Mouse (Mus musculus): ENCODE measurements at regions not wholly inside any gene's neighbourhood (a gene's known extent, or its start where the extent isn't known, plus 50 kb on each side); places are given as distances from the start of the nearest gene placed in this dataset.

DNA sequence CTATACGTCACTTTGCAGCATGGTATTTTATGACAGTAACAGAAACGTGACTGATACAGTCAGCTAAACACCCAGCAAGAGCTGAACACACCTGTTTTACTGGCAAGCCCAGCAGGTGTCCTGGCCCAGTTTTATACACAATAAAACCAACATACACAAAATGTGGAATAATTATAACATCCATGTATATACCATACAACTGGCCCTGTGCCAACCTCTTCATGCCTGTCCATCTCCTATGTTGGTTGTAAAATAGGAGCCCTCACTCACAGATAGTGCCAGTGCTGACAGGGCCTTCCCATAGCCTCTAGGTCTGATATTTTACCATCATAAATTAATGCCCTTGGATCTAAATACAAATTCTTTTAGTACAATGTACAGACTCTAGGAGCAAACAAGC is 68.6 kb upstream of the Lmcd1 start:
- DNase-seq (ENCODE audit: low spot score) (no peak), ATAC-seq (ENCODE audit: low FRiP score) (no peak)
- H3K4me2 ChIP-seq (ENCODE audit: low read depth, low read length, poor library complexity, severe bottlenecking): no peak overlapping the region
- no peaks in the 10 kb centered on the region for H3K27me3 ChIP-seq (ENCODE audit: insufficient read depth, low read length)
- H3K9ac ChIP-seq (replicated peaks; ENCODE audit: low read length, poor library complexity, severe bottlenecking): no peak overlapping the region
- no peak for TF ChIP-seq CTCF (IDR thresholded peaks at IDR 0.05)
- no peak overlapping the region for H3K27ac ChIP-seq (ENCODE audit: low read depth, low read length)
- no peak overlapping the region for H3K4me3 ChIP-seq (ENCODE audit: low read depth, low read length)
- 0 out of 2 replicates have a peak, but pooled peaks cover under 1% of the 10 kb centered on the region for H3K4me1 ChIP-seq (ENCODE audit: insufficient read depth, low read length)
- no peaks in the 10 kb centered on the region for H3K9me3 ChIP-seq (ENCODE audit: low read length)
- WGBS: 84% methylated on average over 2 of the region's 2 CpGs
- no peaks in the 10 kb centered on the region for H3K36me3 ChIP-seq (ENCODE audit: insufficient read depth, low read length)

DNA sequence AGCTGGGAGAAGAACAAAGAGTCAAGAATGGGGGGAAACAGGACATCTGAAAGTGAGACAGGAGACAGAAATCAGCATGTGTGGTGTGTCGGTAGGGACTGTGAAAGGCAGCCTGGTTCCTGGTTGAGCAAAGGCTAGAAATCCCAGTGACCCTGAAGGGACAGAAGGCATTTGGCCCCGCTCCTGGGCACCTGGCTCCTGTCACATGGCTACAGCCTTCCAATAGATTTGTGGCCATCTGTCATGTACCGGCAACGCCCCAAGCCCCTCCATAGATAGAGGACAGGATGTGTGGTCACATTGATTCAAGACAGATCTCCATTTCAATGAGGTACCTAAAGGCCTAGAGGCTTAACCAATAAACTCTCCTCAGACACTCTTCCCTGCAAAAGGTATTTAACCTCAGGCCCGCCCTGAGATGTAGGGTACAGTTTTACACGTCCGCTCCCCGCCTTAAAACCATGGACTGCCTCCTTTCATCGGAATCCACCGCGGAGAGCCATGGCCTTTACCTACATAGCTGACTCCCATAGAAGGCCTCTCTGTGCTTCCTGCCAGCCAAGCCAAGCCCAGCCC is 68.0 kb upstream of the Lmcd1 start:
- Histone ChIP-seq H3K4me3 (ENCODE audit: low read depth, low read length) (no peak overlapping the region), H3K9me3 (ENCODE audit: low read length) (no peaks in the 10 kb centered on the region), H3K27me3 (ENCODE audit: insufficient read depth, low read length) (no peaks in the 10 kb centered on the region), H3K4me2 (ENCODE audit: low read depth, low read length, poor library complexity, severe bottlenecking) (no peak overlapping the region), H3K4me1 (ENCODE audit: insufficient read depth, low read length) (0 out of 2 replicates have a peak, but pooled peaks cover 2% of the 10 kb centered on the region), H3K36me3 (ENCODE audit: insufficient read depth, low read length) (no peaks in the 10 kb centered on the region), H3K9ac (replicated peaks; ENCODE audit: low read length, poor library complexity, severe bottlenecking) (no peak overlapping the region), H3K27ac (ENCODE audit: low read depth, low read length) (no peak overlapping the region)
- DNase-seq (ENCODE audit: low spot score): no peak
- 90% methylated on average over 11 of the region's 11 CpGs for WGBS
- no peak for ATAC-seq (ENCODE audit: low FRiP score)
- no peak for TF ChIP-seq CTCF (IDR thresholded peaks at IDR 0.05)

DNA sequence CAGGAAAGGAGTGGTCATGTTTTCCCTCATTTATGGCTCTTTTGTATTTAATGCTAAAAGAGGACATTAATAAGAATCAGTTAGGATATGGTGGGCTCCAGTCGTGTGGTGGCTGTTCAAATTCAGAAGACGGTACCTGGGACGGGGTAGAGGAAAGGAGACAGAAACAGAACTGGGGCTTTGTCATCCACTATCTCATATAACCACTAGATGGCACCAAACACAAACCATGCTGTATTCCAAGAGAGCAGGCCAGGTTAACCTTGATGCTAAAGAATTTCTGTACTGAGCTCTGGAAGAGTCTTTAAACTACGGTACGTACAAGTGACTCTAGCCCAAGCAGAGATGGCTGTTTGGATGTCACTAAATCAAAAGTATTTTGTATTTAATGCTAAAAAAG is 66.3 kb upstream of the Lmcd1 start:
- no peak overlapping the region for H3K4me3 ChIP-seq (ENCODE audit: low read depth, low read length)
- 0 out of 2 replicates have a peak, but pooled peaks cover 2% of the 10 kb centered on the region for H3K4me1 ChIP-seq (ENCODE audit: insufficient read depth, low read length)
- TF ChIP-seq CTCF (IDR thresholded peaks at IDR 0.05): peak; percentile 93
- no peak overlapping the region for H3K27ac ChIP-seq (ENCODE audit: low read depth, low read length)
- DNase-seq (ENCODE audit: low spot score) (peak; percentile 84), ATAC-seq (ENCODE audit: low FRiP score) (0 out of 2 replicates have a peak, but pooled peaks have one; percentile 55)
- H3K9me3 ChIP-seq (ENCODE audit: low read length): no peaks in the 10 kb centered on the region
- no peaks in the 10 kb centered on the region for H3K27me3 ChIP-seq (ENCODE audit: insufficient read depth, low read length)
- no peak overlapping the region for H3K4me2 ChIP-seq (ENCODE audit: low read depth, low read length, poor library complexity, severe bottlenecking)
- no peaks in the 10 kb centered on the region for H3K36me3 ChIP-seq (ENCODE audit: insufficient read depth, low read length)
- 35% methylated on average over 5 of the region's 5 CpGs for WGBS
- no peak overlapping the region for H3K9ac ChIP-seq (replicated peaks; ENCODE audit: low read length, poor library complexity, severe bottlenecking)

DNA sequence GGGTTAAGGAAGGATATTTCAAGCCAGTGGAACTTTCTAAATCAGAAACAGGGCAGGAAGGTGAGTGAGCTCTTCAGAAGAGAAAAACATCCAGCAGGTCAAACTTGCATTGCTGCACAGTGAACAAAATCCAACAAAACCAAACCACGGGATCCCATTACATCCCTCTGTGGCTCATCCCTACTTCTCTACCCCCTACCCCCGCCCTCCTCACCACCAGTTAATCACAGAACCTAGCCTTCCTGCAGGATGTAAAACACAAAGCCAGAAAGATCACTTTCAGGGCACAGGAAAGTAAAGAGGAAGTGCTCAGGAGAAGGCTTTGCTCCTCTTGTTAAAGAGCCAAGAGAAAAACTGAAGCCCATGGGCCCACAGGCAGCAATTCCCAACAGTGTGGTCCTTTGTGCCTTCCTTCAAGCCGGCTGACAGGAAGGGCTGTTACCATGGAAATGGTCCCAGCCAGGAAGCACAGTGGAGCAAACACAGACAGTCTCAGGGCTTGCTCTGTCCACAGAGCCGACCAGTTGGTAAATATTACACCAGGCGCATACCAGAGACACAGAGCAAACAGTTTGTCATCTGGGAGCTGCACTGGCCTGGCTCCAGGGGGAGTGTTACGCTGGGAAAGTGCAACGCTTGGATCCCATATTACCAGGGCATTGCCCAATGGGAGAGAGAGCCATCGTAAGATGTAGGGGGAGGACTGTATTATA is 63.2 kb upstream of the Lmcd1 start:
- no peaks in the 10 kb centered on the region for H3K27me3 ChIP-seq (ENCODE audit: insufficient read depth, low read length)
- DNase-seq (ENCODE audit: low spot score) (peak; percentile 86), ATAC-seq (ENCODE audit: low FRiP score) (peak; percentile 87)
- TF ChIP-seq CTCF (IDR thresholded peaks at IDR 0.05): no peak
- WGBS: 40% methylated on average over 8 of the region's 8 CpGs
- H3K9ac ChIP-seq (replicated peaks; ENCODE audit: low read length, poor library complexity, severe bottlenecking): no peak overlapping the region
- no peak overlapping the region for H3K4me3 ChIP-seq (ENCODE audit: low read depth, low read length)
- H3K27ac ChIP-seq (ENCODE audit: low read depth, low read length): peak overlapping the region; percentile 57; the same call in 1 of the 2 replicates
- H3K36me3 ChIP-seq (ENCODE audit: insufficient read depth, low read length): no peaks in the 10 kb centered on the region
- H3K9me3 ChIP-seq (ENCODE audit: low read length): no peaks in the 10 kb centered on the region
- H3K4me1 ChIP-seq (ENCODE audit: insufficient read depth, low read length): 0 out of 2 replicates have a peak, but pooled peaks cover 2% of the 10 kb centered on the region
- H3K4me2 ChIP-seq (ENCODE audit: low read depth, low read length, poor library complexity, severe bottlenecking): no peak overlapping the region

DNA sequence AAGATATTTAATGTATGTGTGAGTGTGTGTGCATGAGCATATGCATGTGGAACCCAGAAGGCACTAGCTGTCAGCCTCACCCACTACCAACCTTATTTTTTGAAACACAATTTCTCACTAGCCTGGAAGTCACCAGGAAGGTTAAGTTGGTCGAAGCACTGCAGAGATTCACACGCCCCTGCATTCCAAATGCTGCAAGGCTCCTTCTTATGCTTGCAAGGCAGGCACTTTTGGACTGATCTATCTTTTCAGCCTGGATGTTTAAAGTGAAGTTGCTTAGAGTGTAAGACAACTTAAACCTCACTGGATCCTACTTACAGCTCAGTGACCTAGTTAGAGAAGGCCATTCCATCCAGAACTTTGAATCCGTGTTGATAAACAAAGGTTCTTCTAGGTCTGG is 56.7 kb upstream of the Lmcd1 start:
- Histone ChIP-seq H3K4me1 (ENCODE audit: insufficient read depth, low read length) (no peaks in the 10 kb centered on the region), H3K9me3 (ENCODE audit: low read length) (no peaks in the 10 kb centered on the region), H3K36me3 (ENCODE audit: insufficient read depth, low read length) (no peaks in the 10 kb centered on the region), H3K27ac (ENCODE audit: low read depth, low read length) (no peak overlapping the region), H3K4me2 (ENCODE audit: low read depth, low read length, poor library complexity, severe bottlenecking) (no peak overlapping the region), H3K9ac (replicated peaks; ENCODE audit: low read length, poor library complexity, severe bottlenecking) (no peak overlapping the region), H3K4me3 (ENCODE audit: low read depth, low read length) (no peak overlapping the region), H3K27me3 (ENCODE audit: insufficient read depth, low read length) (no peaks in the 10 kb centered on the region)
- ATAC-seq (ENCODE audit: low FRiP score) (no peak), DNase-seq (ENCODE audit: low spot score) (no peak)
- 87% methylated on average over 3 of the region's 3 CpGs for WGBS
- no peak for TF ChIP-seq CTCF (IDR thresholded peaks at IDR 0.05)

DNA sequence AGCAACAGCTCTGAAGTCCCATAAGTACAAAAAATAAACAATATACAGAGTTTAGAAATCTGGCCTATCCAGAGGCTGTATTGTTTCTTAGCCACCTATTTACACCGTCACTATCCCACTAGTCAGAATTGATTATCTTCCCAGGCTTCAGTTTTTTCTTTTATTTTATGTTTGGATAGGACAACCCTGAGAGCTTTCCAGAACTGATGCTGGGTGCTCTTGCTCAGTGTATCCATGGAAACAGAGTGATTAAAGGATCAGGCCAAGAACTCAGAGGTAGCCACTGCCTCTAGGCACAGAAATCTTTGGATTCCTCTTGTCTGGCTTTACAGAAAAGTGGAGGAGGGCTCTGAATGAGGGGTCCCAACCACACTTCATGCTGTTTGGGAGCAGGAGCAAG is 55.3 kb upstream of the Lmcd1 start:
- ATAC-seq (ENCODE audit: low FRiP score): no peak
- Histone ChIP-seq H3K27ac (ENCODE audit: low read depth, low read length) (no peak overlapping the region), H3K4me1 (ENCODE audit: insufficient read depth, low read length) (no peaks in the 10 kb centered on the region), H3K9me3 (ENCODE audit: low read length) (no peaks in the 10 kb centered on the region), H3K4me3 (ENCODE audit: low read depth, low read length) (no peak overlapping the region), H3K36me3 (ENCODE audit: insufficient read depth, low read length) (no peaks in the 10 kb centered on the region), H3K27me3 (ENCODE audit: insufficient read depth, low read length) (no peaks in the 10 kb centered on the region), H3K9ac (replicated peaks; ENCODE audit: low read length, poor library complexity, severe bottlenecking) (no peak overlapping the region), H3K4me2 (ENCODE audit: low read depth, low read length, poor library complexity, severe bottlenecking) (no peak overlapping the region)
- DNase-seq (ENCODE audit: low spot score): peak; percentile 37
- TF ChIP-seq CTCF (IDR thresholded peaks at IDR 0.05): no peak
- WGBS: 24% methylated on average over 1 of the region's 1 CpGs

Measured in midbrain, postnatal 0 days (tissue).